Mouse (Mus musculus) lung, embryonic 14.5 days (tissue): Measurements from ENCODE around the gene Mospd2. TPM values are rescaled to one million over a fixed set of nuclear protein-coding genes. Genes with fewer than 3 reads are reported as not detected.
A peak's percentile ranks its signal among the peaks of the same experiment; 100 is the strongest.

Experiments used
- ATAC-seq: fragments of 200-750 bp; cut with Nextera tagmentation; 2 replicates; pipeline ENCODE4 v1.8.0; 2017; ENCODE audit warnings: mild to moderate bottlenecking, moderate TSS enrichment, moderate library complexity; ENCODE audit not compliant: insufficient read depth
- DNase-seq: peaks from one replicate; pipeline ENCODE4 v3.0.0-alpha.2; 2015
- H3K27ac ChIP-seq: fragments of 300-500 bp; sonication (generic); 2 replicates; pipeline ENCODE4 v1.5.1; 2014; ENCODE audit warnings: low read depth, mild to moderate bottlenecking, moderate library complexity
- H3K27me3 ChIP-seq: fragments of 300-500 bp; sonication (generic); 2 replicates; pipeline ENCODE4 v1.6.1; 2014; ENCODE audit warnings: low read length, control low read depth; ENCODE audit not compliant: insufficient read depth
- H3K36me3 ChIP-seq: fragments of 300-500 bp; sonication (generic); 2 replicates; pipeline ENCODE4 v1.6.1; 2014; ENCODE audit warnings: control low read depth; ENCODE audit not compliant: insufficient read depth
- H3K4me1 ChIP-seq: fragments of 300-500 bp; sonication (generic); 2 replicates; pipeline ENCODE4 v1.6.1; 2014; ENCODE audit warnings: antibody characterized with exemption, control low read depth; ENCODE audit not compliant: insufficient read depth
- H3K4me2 ChIP-seq: fragments of 300-500 bp; sonication (generic); 2 replicates; pipeline ENCODE4 v1.6.1; 2014; ENCODE audit warnings: mild to moderate bottlenecking
- H3K4me3 ChIP-seq: fragments of 300-500 bp; sonication (generic); 2 replicates; pipeline ENCODE4 v1.5.1; 2014; ENCODE audit warnings: low read depth, low read length
- H3K9ac ChIP-seq: fragments of 300-500 bp; sonication (generic); 2 replicates; pipeline ENCODE4 v1.6.1; 2014
- H3K9me3 ChIP-seq: fragments of 300-500 bp; sonication (generic); 2 replicates; pipeline ENCODE4 v1.6.1; 2016; ENCODE audit warnings: low read depth, low read length, control low read depth
- CTCF ChIP-seq: IDR thresholded peaks from 2 replicates; pipeline ENCODE4 v1.5.1; 2016; ENCODE audit warnings: antibody characterized with exemption, low read depth
- WGBS: fragments of 180-500 bp; shearing (Covaris S2); extraction: QIAGEN DNeasy Blood & Tissue Kit; methylation state at CpG from one replicate; pipeline ENCODE4 v1.1.7; 2014; 5-methylcytosine and 5-hydroxymethylcytosine counted together
- polyA plus RNA-seq: library from polyadenylated mRNA; unstranded; fragments of >200 nt; fragmentation: Nextera tagmentation; extraction: Ambion mirVana; gene quantifications from 2 replicates; pipeline ENCODE4 v1.2.1, GENCODE M21; 2014

The Mospd2 gene
- polyA plus RNA-seq, 1 experiment from 2014 or later, result 21.0 TPM

- Histone ChIP-seq H3K4me1 (no peaks in the 10 kb centered on the region), H3K36me3 (peaks cover 7% of the 10 kb centered on the region; the same call in 1 of the 2 replicates), H3K27me3 (no peaks in the 10 kb centered on the region), H3K9ac (no peak overlapping the region), H3K27ac (no peak overlapping the region), H3K4me2 (no peak overlapping the region), H3K4me3 (no peak overlapping the region), H3K9me3 (no peaks in the 10 kb centered on the region)
- ATAC-seq (no peak), DNase-seq (no peak)
- no peak for TF ChIP-seq CTCF
- 76% methylated on average over 5 of the region's 5 CpGs for WGBS
These were observed 27.4 kb downstream of the Mospd2 start for GRCm38 (mm10) chrX:164952601-164953375.

- TF ChIP-seq CTCF, result no peak
- H3K9me3 ChIP-seq, result no peaks in the 10 kb centered on the region
- DNase-seq (peak; percentile 14), ATAC-seq (no peak; the same call in 1 of the 2 replicates)
- H3K4me2 ChIP-seq, result no peak overlapping the region
- no peaks in the 10 kb centered on the region for H3K4me1 ChIP-seq
- no peak overlapping the region for H3K4me3 ChIP-seq
- H3K9ac ChIP-seq, result no peak overlapping the region
- H3K36me3 ChIP-seq, result peaks cover 7% of the 10 kb centered on the region; the same call in 1 of the 2 replicates
- 58% methylated on average over 11 of the region's 11 CpGs for WGBS
- H3K27ac ChIP-seq, result no peak overlapping the region
- no peaks in the 10 kb centered on the region for H3K27me3 ChIP-seq
These were observed 28.2 kb downstream of the Mospd2 start for GRCm38 (mm10) chrX:164951858-164952576.

- Histone ChIP-seq H3K4me2 (no peak overlapping the region), H3K4me1 (no peaks in the 10 kb centered on the region), H3K36me3 (peaks cover 9% of the 10 kb centered on the region), H3K4me3 (no peak overlapping the region), H3K9me3 (no peaks in the 10 kb centered on the region), H3K27ac (no peak overlapping the region), H3K9ac (no peak overlapping the region), H3K27me3 (no peaks in the 10 kb centered on the region)
- no peak for ATAC-seq
- 98% methylated on average over 5 of the region's 5 CpGs for WGBS
- DNase-seq, result no peak
- TF ChIP-seq CTCF, result no peak
These were observed 38.6 kb downstream of the Mospd2 start for GRCm38 (mm10) chrX:164941540-164941939.

- no peaks in the 10 kb centered on the region for H3K27me3 ChIP-seq
- no peak for ATAC-seq
- WGBS, result 51% methylated on average over 3 of the region's 3 CpGs
- no peak for DNase-seq
- H3K4me3 ChIP-seq, result no peak overlapping the region
- no peak overlapping the region for H3K9ac ChIP-seq
- H3K36me3 ChIP-seq, result no peaks in the 10 kb centered on the region
- no peaks in the 10 kb centered on the region for H3K4me1 ChIP-seq
- H3K27ac ChIP-seq, result no peak overlapping the region
- no peak overlapping the region for H3K4me2 ChIP-seq
- TF ChIP-seq CTCF, result no peak
- no peaks in the 10 kb centered on the region for H3K9me3 ChIP-seq
These were observed 67.2 kb downstream of the Mospd2 start for GRCm38 (mm10) chrX:164912993-164913392.

GRCm38 (mm10) chrX:164912186-164912585, 68.0 kb downstream of the Mospd2 start:
- H3K4me3 ChIP-seq, result no peak overlapping the region
- DNase-seq (no peak), ATAC-seq (no peak)
- H3K9ac ChIP-seq, result no peak overlapping the region
- H3K27me3 ChIP-seq, result no peaks in the 10 kb centered on the region
- no peak overlapping the region for H3K27ac ChIP-seq
- 71% methylated on average over 4 of the region's 4 CpGs for WGBS
- no peaks in the 10 kb centered on the region for H3K9me3 ChIP-seq
- no peaks in the 10 kb centered on the region for H3K4me1 ChIP-seq
- no peak for TF ChIP-seq CTCF
- no peak overlapping the region for H3K4me2 ChIP-seq
- H3K36me3 ChIP-seq, result no peaks in the 10 kb centered on the region

GRCm38 (mm10) chrX:164901847-164902246, 78.3 kb downstream of the Mospd2 start:
- Histone ChIP-seq H3K4me1 (no peaks in the 10 kb centered on the region), H3K27ac (no peak overlapping the region), H3K4me2 (no peak overlapping the region), H3K36me3 (no peaks in the 10 kb centered on the region), H3K9me3 (no peaks in the 10 kb centered on the region), H3K9ac (no peak overlapping the region), H3K4me3 (no peak overlapping the region), H3K27me3 (no peaks in the 10 kb centered on the region)
- no peak for ATAC-seq
- no peak for TF ChIP-seq CTCF
- WGBS, result 45% methylated on average over 2 of the region's 2 CpGs
- DNase-seq, result no peak

GRCm38 (mm10) chrX:164899805-164900204, 80.4 kb downstream of the Mospd2 start:
- Histone ChIP-seq H3K4me2 (no peak overlapping the region), H3K9ac (no peak overlapping the region), H3K27me3 (no peaks in the 10 kb centered on the region), H3K27ac (no peak overlapping the region), H3K9me3 (no peaks in the 10 kb centered on the region), H3K4me3 (no peak overlapping the region), H3K4me1 (no peaks in the 10 kb centered on the region), H3K36me3 (no peaks in the 10 kb centered on the region)
- no peak for TF ChIP-seq CTCF
- ATAC-seq, result no peak
- DNase-seq, result no peak
- WGBS, result 31% methylated on average over 2 of the region's 2 CpGs
